Mouse (Mus musculus): ENCODE data around the gene Chd2.

The Chd2 gene

DNA sequence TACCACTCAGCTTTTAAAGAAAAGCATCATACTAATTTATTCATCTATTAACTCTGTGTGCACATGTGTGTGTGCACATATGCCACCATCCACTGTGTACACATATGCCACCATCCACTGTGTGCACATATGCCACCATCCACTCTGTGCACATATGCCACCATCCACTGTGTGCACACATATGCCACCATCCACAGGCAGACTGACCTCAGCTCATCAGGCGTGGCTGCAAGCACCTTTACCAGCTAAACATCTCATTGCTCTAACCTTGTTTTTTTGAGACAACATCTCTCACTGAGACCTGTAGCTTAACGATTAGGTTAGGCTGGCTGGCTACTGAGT is 107.3 kb downstream of the Chd2 start:
- no peak for DNase-seq

DNA sequence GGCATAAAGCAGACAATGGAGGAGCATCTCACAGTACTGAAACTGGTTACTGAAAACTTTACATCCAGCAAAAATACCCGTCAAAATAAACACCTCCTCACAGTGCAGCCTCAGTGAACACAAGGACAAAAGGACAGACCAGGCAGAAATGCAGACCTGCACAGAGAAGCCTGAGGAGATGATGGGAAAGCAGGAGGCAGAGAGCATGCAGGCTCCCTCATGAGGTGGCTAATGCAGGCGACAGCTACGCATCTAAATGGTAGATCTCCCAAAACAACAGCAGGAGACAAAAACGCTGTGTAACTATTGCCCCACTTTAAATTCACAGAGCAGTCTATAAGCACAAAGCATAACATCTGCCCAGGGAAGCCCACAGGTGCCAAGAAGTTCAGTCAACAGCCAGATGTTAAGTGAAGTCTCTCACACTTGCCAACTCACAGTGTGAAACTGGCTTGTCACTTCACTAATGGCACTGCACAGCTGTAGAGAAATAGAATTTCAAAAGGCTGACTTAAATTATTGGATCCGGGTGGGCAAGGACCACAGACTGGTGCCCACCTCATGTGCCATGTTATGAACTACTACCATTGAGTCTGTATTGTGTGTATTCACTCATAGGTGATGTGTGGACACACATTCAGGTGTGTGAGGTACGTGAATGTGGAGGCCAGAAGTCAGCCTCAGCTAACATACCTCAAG is 107.8 kb downstream of the Chd2 start:
- DNase-seq = no peak

DNA sequence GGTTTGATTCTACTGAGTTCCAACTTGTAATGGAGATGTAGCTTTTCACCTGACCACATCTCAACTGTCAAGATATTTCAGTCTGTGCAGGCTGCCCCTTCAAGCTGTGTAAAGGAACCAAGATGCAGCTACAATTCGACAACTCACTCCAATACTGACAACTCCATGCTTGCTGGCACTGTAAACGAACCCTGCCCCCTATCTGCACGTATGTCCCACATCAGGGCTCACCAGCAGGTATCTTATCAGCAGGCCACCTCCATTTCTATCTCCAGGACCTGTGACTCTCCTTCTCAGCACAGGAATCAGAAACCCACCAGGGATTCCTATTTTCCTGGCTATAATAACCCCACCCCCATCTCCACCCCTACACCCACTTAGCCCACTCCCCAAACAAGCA is 113.1 kb downstream of the Chd2 start:
- no peak for DNase-seq

DNA sequence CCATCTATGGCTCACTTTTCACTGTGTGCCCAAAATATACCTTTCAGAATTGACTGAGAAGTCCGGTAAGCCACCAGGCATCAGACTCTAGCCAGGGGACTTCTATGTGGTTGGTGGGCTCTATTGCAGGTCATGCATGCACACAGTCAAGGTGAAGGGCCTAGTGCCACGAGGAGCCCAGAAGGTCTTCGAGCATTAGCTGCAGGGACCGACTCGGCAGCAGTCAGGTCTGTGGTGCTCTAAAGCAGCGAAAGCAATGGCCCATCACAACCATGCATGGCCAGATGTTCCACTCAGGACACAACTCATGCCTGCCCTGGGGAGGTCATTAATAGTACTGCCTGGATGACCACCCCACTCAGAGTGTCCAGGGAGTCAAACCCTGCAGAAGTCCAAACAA is 113.8 kb downstream of the Chd2 start:
- no peak for DNase-seq

DNA sequence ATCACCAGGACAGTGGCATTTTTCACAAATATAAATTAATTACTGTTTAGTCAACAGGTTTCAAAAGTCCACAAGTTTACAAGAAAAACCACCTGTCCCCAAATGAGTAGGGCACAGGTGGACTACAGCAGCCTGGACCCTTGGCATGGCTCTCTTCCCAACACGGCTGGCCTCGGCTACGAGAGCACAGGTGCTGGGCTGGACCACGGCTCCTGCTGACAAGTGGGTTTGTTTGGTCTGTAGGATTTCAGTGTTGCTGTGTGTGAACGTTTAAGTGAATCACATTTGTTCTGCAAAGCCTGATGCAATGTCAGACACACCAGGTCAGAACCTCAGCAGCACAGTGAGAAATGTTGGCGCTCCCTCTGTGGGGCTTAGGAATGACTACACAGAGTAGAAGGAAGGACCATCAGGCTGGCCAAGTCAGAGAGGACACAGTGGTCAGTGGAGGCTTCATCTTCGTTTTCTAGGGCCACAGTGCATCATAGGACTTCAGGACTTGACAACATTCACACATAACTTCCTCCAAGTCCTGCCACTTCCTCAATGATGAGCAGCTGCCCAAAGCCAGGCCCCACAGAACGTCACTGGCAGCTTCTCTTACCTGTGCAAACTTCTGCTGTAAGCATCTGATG is 114.8 kb downstream of the Chd2 start:
- DNase-seq = no peak

DNA sequence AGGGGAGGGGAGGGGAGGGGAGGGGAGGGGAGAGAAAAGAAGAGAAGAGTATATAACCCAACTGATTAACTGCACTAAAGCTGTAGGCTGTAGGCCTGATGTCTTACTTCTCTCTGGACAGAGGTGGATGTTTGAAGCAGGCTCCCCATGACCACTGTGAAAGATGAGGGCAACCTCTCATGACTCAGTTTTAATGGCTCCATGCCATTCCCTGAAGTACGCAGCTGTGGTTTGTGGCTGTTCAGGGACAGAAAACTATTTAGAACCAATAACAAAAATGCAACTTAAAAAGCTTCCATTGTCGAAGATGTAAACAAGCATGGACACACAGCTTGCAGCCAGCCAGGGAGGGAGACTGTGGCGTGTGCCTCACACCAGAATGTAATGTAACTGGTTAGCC is 115.4 kb downstream of the Chd2 start:
- no peak for DNase-seq

DNA sequence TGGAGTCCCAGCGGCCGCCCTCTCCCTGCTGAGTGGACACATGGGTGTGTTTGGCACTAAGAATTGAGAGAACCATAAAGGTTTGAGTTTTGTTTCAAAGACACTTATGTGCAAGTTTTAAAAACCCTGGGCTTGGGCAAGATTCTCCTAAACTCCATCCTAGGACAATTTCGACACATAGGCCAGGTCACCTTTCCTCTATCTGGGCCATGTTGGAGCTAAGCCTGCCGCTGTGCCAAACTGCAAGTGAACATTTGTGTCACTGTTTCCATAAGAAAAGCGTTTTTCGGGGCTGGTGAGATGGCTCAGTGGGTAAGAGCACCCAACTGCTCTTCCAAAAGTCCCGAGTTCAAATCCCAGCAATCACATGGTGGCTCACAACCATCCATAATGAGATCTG is 116.2 kb downstream of the Chd2 start:
- DNase-seq = no peak

DNA sequence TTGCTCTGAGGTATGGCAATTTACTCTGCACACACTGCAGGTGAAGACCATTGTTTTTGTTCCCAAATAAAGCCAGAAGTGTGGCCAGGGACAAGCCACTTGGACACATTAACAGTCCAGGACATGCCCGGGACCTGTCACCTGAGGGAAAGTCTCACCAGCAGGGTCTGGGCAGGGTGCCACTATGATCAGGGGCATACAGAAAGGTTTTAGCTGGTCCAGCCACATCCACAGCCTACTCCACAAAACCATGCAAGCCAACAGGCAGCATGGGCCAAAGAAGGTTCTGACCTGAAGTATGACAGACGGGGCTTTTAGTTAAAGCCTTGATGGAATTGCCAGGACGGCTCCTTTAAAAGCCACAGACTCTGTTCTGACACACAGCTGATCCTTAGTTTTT is 116.9 kb downstream of the Chd2 start:
- DNase-seq = no peak

DNA sequence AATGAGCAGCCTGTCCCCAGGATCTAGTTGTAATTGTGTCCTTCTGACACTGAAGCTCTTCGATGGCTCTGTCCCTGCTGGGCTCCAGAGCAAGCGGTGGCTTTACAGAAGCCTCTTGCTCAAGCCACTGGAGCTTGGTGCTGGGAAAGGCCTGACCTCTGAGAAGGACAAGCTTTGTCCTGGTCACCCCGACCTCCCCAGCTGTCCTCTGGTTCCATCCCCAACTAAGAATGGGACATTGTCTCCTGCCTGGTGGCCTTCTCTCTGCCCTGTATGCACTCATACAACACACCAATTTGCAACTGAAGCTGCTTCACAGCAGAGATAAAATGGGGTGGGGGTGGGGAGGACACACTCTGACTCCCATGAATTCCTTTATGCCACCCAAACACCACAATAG is 117.4 kb downstream of the Chd2 start:
- no peak for DNase-seq

DNA sequence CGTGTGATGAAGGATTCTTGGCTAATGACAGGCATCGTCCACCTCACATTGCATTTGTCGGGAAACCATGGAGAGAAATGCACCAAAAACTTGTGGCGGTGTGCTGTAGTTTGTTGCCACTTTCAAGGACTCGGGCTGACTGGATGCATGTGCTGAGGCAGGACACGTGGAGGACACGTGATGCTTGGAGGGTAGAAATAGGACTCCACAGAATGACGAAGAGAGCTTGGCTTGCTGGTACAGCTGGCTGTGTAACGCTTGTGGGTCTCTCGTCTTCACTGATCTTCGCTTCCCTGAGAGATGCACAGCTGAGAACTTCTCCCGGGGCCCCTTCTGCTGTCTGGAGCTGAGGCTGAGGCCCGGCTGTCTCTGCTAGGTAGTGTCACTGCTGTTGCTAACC is 118.4 kb downstream of the Chd2 start:
- no peak for DNase-seq

DNA sequence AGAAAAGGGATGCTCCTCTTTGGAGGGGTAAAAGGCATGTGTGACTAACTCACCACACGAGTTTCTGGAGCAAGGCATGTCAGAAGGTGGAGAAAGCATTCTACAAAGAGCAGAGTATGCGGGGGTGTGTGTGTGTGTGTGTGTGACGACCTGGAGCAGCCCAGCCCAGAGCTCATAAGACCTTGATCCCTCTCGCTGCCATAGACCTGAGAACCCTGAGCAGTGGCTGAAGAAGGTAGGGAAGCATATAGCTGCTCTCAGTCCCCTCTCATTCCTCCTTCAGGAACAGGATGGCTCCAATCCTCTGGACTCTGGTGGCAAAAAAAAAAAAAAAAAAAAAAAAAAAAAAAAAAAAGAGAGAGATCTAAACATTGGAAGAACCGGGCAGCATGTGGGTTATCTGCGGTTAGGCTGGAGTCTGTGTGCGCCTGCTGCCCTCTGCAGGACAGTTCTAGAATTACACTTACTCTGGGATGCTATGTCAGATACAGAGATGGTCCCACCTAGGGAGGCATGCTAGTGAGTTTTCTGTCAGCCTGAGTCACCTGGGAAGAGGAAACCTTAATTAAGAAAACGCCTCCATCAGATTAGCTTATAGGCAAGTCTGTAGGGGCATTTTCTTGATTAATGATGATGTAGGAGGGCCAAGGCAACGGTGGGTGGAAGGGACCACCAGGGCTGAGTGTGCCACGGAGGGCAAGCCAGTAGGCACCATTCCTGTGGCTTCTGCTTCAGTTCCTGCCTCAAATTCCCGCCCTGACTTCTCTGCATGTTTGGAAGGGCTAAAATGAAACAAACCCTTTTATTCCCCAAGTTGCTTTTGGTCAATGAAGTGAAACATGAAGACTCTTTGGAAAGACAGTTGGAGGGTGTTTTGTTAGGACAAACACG is 119.2 kb downstream of the Chd2 start:
- peak; percentile 67 for DNase-seq

DNA sequence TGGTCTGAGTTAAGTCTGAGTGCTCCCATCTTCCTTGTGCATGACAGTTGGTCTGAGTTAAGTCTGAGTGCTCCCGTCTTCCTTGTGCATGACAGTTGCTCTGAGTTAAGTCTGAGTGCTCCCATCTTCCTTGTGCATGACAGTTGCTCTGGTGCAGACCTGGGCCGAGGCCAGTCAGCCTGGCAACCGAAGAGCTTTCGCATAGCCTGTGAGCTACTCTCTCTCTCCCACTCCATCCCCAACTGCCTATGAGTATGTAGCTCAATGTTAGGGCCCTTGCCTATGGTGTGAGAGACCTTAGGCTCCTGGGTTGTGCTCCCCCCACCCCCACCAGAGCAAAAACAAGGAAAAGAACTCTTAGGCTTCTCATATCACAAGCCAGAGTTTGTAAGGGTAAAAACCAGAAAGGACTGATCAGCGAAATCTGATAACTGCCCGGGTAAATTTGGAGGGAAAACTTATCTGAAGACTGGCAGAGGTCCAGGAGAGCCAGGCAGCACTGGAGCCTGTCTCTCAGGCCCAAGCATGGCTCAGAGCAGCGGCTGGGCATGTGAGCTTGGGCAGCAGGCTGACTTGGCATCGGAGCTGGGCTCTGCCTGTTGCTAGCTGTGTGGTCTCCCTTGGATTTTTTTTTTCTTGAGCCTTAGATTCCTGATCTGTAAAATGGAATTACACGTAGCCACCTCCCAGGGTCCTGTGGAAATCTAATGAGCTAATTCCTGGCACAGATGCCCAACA is 120.2 kb downstream of the Chd2 start:
- DNase-seq = no peak

DNA sequence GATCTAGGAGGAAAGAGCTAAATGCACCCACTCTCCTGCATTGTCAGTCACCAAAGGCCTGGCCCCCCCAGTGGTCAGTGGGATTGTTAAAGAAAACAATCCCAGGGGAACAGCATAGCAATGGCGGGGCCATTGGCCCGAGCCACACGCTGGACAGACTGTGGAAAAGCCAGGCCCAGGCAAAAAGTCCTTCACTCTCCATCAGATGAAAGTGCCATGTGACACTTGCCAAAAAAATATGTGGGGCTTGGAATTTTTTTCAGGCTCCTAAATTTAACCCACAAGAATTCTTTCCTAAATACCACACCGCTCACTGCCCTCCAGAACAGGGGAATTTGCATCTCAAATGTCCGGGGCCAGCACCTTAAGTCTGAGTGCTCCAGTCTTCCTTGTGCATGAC is 120.8 kb downstream of the Chd2 start:
- no peak for DNase-seq

DNA sequence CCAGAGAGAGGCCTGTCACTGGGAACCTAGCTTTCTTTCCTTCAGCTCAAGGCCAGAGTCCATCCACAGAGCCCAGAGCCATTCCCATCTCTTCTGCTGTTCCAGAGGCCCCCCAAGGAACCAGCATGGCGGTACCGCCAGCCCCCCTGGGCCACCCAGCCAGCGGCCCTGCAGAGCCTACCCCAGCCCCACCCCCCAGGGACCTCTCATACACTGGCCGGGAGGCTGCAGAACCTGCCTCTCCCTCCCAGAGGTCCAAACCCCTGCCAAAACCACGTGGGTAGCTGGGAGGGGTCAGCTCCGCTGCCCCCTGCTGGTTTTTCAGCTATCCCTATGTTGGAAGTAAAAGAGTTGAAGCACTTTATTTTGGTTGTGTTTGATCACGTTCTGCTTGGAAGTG is 122.3 kb downstream of the Chd2 start:
- DNase-seq = no peak

DNA sequence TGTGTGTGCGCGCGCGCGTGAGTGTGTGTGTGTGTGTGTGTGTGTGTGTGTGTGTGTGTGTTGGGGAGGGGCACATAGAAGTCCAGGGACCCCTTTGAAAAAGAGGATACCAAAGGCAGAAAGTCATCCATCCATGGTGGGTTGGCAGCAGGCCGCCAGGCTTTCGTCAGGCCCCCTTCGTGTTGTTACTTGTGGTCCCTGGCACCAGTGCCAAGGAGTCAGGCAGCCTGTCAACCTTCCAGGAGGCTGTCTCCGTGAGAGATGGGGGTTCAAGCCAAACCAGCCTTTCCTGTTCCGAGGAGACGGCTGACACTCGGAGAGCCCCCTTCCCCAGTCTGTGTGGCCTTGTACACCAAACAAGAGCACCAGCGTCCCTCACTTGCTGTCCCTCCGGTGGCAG is 127.4 kb downstream of the Chd2 start:
- DNase-seq = no peak

DNA sequence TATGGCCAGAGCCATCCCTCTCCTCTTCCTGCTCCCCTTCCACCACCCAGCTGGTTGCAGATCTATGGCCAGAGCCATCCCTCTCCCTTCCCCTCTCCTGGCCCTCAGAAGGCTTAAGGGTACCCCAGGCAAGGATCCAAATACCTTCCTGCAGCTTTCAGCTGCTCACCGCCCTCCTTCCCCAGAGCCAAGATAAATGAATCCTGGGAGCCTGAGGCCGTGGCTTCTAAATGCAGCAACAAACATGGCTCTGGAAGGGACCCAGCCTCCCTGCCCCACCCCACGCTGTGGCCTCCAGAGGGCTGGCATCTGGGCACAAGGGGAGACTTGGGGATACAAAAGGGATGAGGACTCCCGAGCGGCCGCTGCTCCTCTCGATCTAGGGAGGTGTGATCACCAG is 129.2 kb downstream of the Chd2 start:
- DNase-seq = no peak

DNA sequence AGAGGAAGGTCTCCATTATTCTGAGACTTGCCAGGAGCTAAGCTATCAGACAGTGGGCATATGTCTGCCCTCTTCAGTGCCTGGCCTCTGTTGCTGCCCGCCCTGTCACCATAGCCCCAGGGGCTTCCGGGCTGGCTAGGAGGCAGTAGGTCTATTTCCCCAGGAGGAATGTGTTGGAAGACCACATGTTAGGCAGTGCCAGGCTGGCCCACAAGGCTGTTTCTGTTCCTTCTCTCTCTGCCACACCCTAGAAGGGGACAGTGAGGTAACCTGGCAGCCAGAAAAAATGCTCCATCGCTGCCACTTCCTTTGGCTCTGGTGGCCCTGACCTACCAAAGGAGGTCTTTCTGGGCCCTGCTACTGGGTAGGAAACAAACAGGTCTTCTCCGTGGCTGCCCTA is 129.6 kb downstream of the Chd2 start:
- no peak for DNase-seq

DNA sequence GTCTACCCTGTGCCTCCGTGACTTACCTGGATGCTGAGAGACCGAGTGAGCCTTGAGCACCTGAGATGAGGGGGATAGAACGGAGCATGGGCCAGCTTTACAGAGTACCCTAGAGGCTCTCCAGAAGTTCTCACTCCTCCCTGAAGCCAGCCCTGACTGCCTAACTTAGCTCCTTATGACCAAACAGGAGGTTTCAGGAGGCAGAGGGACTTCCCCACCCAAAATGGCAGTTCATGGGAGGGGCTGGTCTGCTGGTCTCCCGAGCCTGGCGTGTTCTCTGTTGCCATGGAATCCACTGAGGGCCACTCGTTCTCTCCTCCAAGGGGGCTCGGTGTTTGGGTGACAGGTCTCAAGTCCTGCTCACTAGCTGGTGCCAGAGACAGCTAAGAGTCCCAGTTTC is 130.1 kb downstream of the Chd2 start:
- DNase-seq = no peak

DNA sequence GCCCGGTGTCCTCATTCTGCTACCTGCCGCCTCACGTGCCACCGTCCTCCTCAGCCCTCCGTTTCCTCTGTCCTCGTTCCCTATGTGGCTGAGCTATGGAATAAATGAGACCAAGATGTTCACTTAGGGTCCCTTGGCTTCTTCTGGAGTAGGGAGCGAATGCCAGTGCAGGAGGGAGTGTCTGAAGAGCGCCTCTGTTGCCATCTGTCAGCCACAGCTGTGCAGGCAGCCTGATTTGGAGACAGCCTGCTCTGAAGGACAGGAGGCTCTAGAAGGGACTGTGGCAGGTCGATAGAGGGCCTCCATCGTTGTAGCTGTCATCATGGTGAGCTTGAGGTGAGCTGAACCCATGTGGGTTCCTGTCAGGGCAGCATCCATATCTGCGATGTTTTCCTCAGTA is 136.1 kb downstream of the Chd2 start:
- no peak for DNase-seq

DNA sequence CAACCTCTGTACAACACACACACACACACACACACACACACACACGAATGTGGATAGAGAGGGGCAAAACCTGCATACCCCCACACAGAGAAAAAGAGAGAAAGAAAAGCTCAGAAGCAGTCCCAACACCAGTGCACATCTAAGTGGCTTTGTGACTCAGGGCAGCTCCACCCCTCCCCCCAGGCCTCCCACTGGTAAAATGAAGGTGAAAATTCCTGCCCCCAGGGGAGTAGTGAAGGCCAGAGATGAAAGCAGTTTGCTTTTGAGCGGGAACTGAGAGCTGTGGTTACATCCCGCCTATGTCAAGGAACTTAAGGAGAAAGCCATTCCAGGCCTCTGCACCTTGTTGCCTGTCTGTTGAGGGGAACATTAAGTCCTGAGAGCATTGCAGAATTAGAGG is 138.1 kb downstream of the Chd2 start:
- no peak for DNase-seq

DNA sequence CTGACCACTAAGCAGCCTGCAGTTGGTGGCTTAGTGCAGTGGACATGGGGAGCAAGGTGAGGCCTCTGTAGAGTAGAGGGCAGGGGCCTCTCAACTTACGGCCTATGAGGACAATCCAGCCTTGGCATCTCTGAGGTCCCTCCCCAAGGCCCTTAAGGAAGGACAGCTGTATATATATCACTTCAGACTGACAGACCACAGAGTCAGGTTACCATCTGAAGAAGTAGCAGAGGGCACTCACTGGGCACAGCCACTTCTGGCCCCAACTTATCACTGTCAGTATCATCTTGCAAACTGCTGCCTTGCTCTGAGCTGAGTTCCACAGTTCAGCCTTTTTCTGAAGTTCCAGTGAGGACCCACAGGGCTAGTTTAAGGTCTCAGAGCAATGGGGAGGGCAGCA is 139.0 kb downstream of the Chd2 start:
- DNase-seq = no peak

DNA sequence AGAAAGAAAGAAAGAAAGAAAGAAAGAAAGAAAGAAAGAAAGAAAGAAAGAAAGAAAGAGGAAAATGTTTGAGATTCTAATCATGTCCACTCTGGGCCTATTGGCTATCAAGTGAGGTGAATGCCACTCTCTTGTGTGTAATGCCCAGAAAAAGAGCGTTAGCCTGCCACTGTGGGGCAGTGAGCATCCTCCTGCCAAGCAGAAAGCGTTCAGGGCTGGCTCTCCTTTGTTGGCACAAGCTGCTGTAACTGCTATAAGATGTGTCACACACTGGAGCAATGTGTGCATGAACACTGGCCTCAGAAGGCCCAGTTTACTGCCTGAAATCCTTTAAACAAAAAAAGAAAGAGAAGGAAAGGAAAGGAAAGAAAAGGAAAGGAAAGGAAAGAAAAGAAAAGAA is 139.5 kb downstream of the Chd2 start:
- DNase-seq = no peak
